In genomic region chr9:21908216-21908615, GRCm38 (mm10) we compare ENCODE assay signal across 26 mouse cellular contexts. TPM values are rescaled to one million over a fixed set of nuclear protein-coding genes. Genes with fewer than 3 reads are reported as not detected.
A peak's percentile ranks its signal among the peaks of the same experiment; 100 is the strongest.
DNase-seq lines count a peak whose midpoint lies in the region; ATAC-seq and TF ChIP-seq lines count a peak whose summit lies in the region.
"Had no signal": no experiment of that assay in that cellular context is flagged by ENCODE, and none has a peak within 500 bp of the region (broad histone marks: within the 10 kb centered on the region; RNA-seq: fewer than 3 reads in every experiment).

No protein-coding gene starts in this region.

- no peaks in the 10 kb centered on the region for H3K9me3 ChIP-seq in forebrain, postnatal 0 days (ENCODE audit: low read length)
- H3K9me3 ChIP-seq: heart, embryonic 10.5 days; heart, embryonic 15.5 days; hindbrain, embryonic 13.5 days; liver, embryonic 15.5 days; lung, embryonic 15.5 days; neural tube, embryonic 12.5 days had no signal

- no peak for TF ChIP-seq POLR2A in thymus, adult 2 months (IDR thresholded peaks at IDR 0.05; ENCODE audit: control insufficient read depth, extremely low read depth, insufficient read depth, low read length, poor library complexity)

- peaks cover 26% of the 10 kb centered on the region for H3K4me1 ChIP-seq in thymus, adult 2 months (replicated peaks; ENCODE audit: control insufficient read depth, insufficient read depth, low read length)
- H3K4me1 ChIP-seq in forebrain, postnatal 0 days (ENCODE audit: insufficient read depth) = no peaks in the 10 kb centered on the region
- H3K4me1 ChIP-seq: heart, embryonic 10.5 days; heart, embryonic 15.5 days; hindbrain, embryonic 13.5 days; liver, embryonic 15.5 days; lung, embryonic 15.5 days; neural tube, embryonic 12.5 days had no signal

- intact Hi-C loops in heart, postnatal 14 days (cut with DNase I) = no loop called here

- H3K9ac ChIP-seq in forebrain, postnatal 0 days = no peak overlapping the region
- H3K9ac ChIP-seq: heart, embryonic 15.5 days; hindbrain, embryonic 13.5 days; liver, embryonic 15.5 days; lung, embryonic 15.5 days; neural tube, embryonic 12.5 days had no signal

- peak overlapping the region; percentile 16; the same call in 1 of the 2 replicates for H3K27ac ChIP-seq in thymus, adult 2 months (ENCODE audit: control insufficient read depth, insufficient read depth, low read length)
- no peak overlapping the region for H3K27ac ChIP-seq in forebrain, postnatal 0 days (ENCODE audit: low read depth, low read length)
- H3K27ac ChIP-seq: heart, embryonic 10.5 days; heart, embryonic 15.5 days; hindbrain, embryonic 13.5 days; lung, embryonic 15.5 days; neural tube, embryonic 12.5 days had no signal

- WGBS in thymus, adult 2 months = 8% methylated on average over 11 of the region's 11 CpGs
- 78% methylated on average over 11 of the region's 11 CpGs for WGBS in forebrain, postnatal 0 days

- no peak for TF ChIP-seq CTCF in thymus, adult 2 months (IDR thresholded peaks at IDR 0.05; ENCODE audit: borderline replicate concordance, control insufficient read depth, extremely low read depth, insufficient read depth, low read length, poor library complexity)
- TF ChIP-seq CTCF in forebrain, postnatal 0 days (IDR thresholded peaks at IDR 0.05; ENCODE audit: low read depth) = no peak

- no peaks in the 10 kb centered on the region for H3K27me3 ChIP-seq in thymus, adult 2 months (ENCODE audit: control insufficient read depth, insufficient read depth, low read length)
- H3K27me3 ChIP-seq in forebrain, postnatal 0 days (ENCODE audit: insufficient read depth, low read length) = no peaks in the 10 kb centered on the region
- H3K27me3 ChIP-seq: heart, embryonic 15.5 days; liver, embryonic 15.5 days; lung, embryonic 15.5 days had no signal

- no peak overlapping the region for H3K4me2 ChIP-seq in forebrain, postnatal 0 days (ENCODE audit: low read depth)
- H3K4me2 ChIP-seq: heart, embryonic 15.5 days; hindbrain, embryonic 13.5 days; liver, embryonic 15.5 days; lung, embryonic 15.5 days; neural tube, embryonic 12.5 days had no signal

- no peaks in the 10 kb centered on the region for H3K36me3 ChIP-seq in thymus, adult 2 months (ENCODE audit: control insufficient read depth, insufficient read depth, low read length)
- peaks cover 23% of the 10 kb centered on the region for H3K36me3 ChIP-seq in forebrain, postnatal 0 days (ENCODE audit: insufficient read depth)
- H3K36me3 ChIP-seq: heart, embryonic 10.5 days; heart, embryonic 15.5 days; liver, embryonic 15.5 days; lung, embryonic 15.5 days; neural tube, embryonic 12.5 days had no signal

- peak; percentile 14 to 26; a peak in 1 of 4 replicates for ATAC-seq in hematopoietic stem cell, adult 5-6 weeks (replicated peaks in 1 of 2; ENCODE audit: insufficient read depth in 1 of 2, low FRiP score in 2 of 2, low TSS enrichment in 1 of 2, low read depth in 1 of 2, poor library complexity in 2 of 2, severe bottlenecking in 2 of 2)
- no peak for ATAC-seq in forebrain, postnatal 0 days
- ATAC-seq: activated CD4-positive, CD25-positive, alpha-beta regulatory T cell, adult 4 months; forebrain, embryonic 16.5 days; intestine, postnatal 0 days; midbrain, embryonic 16.5 days had no signal

- DNase-seq in thymus, adult 2 months = no peak
- no peak for DNase-seq in thymus, postnatal 4 days
- DNase-seq in T-cell, adult 2 months (ENCODE audit: low spot score) = peak; percentile 28
- peak; percentile 54 for DNase-seq in naive thymus-derived CD4-positive, alpha-beta T cell, adult 2 months (ENCODE audit: low read depth)
- no peak for DNase-seq in heart, postnatal 14 days
- DNase-seq in forebrain, postnatal 0 days = no peak
- DNase-seq: adrenal gland, adult 8-10 months; cerebellum, adult 11-12 months; cerebellum, postnatal 10 days; gastrocnemius, postnatal 10 days; heart, postnatal 36 days; kidney, postnatal 14 days; right cerebral cortex, adult 18-20 months; spleen, adult 18-20 months had no signal

- no peak overlapping the region for H3K4me3 ChIP-seq in thymus, adult 2 months (ENCODE audit: control insufficient read depth, insufficient read depth, low read length)
- H3K4me3 ChIP-seq in forebrain, postnatal 0 days (ENCODE audit: low read depth, low read length) = no peak overlapping the region
- H3K4me3 ChIP-seq: erythroblast, embryonic 14.5 days; heart, embryonic 10.5 days; heart, embryonic 15.5 days; hindbrain, embryonic 13.5 days; liver, embryonic 15.5 days; lung, embryonic 15.5 days; neural tube, embryonic 12.5 days had no signal

RNA-seq across cellular contexts. Expression of gene Rab3d, which starts 9.8 kb away (rescaled TPM):
- polyA plus RNA-seq in thymus, adult 2 months (2012; rRNA removed) = 34.9 and 40.3 TPM in 2 replicates
- total RNA-seq in hematopoietic stem cell, adult 5-6 weeks (2017) = 13.5 and 14.6 TPM in 2 replicates
- 1 to 10 TPM; 8.2 to 9.7 TPM for total RNA-seq in heart, postnatal 14 days (2021)
- total RNA-seq in forebrain, postnatal 0 days (2014; rRNA removed) = 23.7 and 26.7 TPM in 2 replicates
- polyA plus RNA-seq in forebrain, postnatal 0 days (2015; fragmentation: Nextera tagmentation; extraction: Ambion mirVana) = 23.0 and 28.7 TPM in 2 replicates

RNA-seq across cellular contexts. Expression of gene Ccdc159, which starts 19.1 kb away (rescaled TPM):
- 1.3 and 1.9 TPM in 2 replicates for polyA plus RNA-seq in thymus, adult 2 months (2012; rRNA removed)
- 0.25 and 0.50 TPM in 2 replicates for total RNA-seq in hematopoietic stem cell, adult 5-6 weeks (2017)
- total RNA-seq in heart, postnatal 14 days (2021) = 1 to 10 TPM; 1.1 to 1.6 TPM
- total RNA-seq in forebrain, postnatal 0 days (2014; rRNA removed) = 8.6 and 13.6 TPM in 2 replicates
- 3.5 and 4.1 TPM in 2 replicates for polyA plus RNA-seq in forebrain, postnatal 0 days (2015; fragmentation: Nextera tagmentation; extraction: Ambion mirVana)
- polyA plus RNA-seq: activated CD4-positive, CD25-positive, alpha-beta regulatory T cell, adult 4 months; erythroblast, embryonic 14.5 days had no signal

RNA-seq across cellular contexts. Expression of gene Tmem205, which starts 19.1 kb away (rescaled TPM):
- 40.0 and 47.7 TPM in 2 replicates for polyA plus RNA-seq in thymus, adult 2 months (2012; rRNA removed)
- 12.7 and 18.1 TPM in 2 replicates for total RNA-seq in hematopoietic stem cell, adult 5-6 weeks (2017)
- 10 to 100 TPM; 22.7 to 27.6 TPM for total RNA-seq in heart, postnatal 14 days (2021)
- 42.0 and 47.1 TPM in 2 replicates for total RNA-seq in forebrain, postnatal 0 days (2014; rRNA removed)
- 52.8 and 65.9 TPM in 2 replicates for polyA plus RNA-seq in forebrain, postnatal 0 days (2015; fragmentation: Nextera tagmentation; extraction: Ambion mirVana)

RNA-seq across cellular contexts. Expression of gene Plppr2, which starts 28.6 kb away (rescaled TPM):
- 3.8 and 5.5 TPM in 2 replicates for polyA plus RNA-seq in thymus, adult 2 months (2012; rRNA removed)
- total RNA-seq in hematopoietic stem cell, adult 5-6 weeks (2017) = 0.15 and 0.25 TPM in 2 replicates
- total RNA-seq in heart, postnatal 14 days (2021) = 1 to 10 TPM; 1.8 to 2.0 TPM
- 97.9 and 108 TPM in 2 replicates for total RNA-seq in forebrain, postnatal 0 days (2014; rRNA removed)
- 122 and 144 TPM in 2 replicates for polyA plus RNA-seq in forebrain, postnatal 0 days (2015; fragmentation: Nextera tagmentation; extraction: Ambion mirVana)

RNA-seq across cellular contexts. Expression of gene Swsap1, which starts 47.3 kb away (rescaled TPM):
- 6.7 and 7.6 TPM in 2 replicates for polyA plus RNA-seq in thymus, adult 2 months (2012; rRNA removed)
- 6.4 and 7.2 TPM in 2 replicates for total RNA-seq in hematopoietic stem cell, adult 5-6 weeks (2017)
- 1 to 10 TPM; 6.1 to 7.0 TPM for total RNA-seq in heart, postnatal 14 days (2021)
- 28.2 and 37.7 TPM in 2 replicates for total RNA-seq in forebrain, postnatal 0 days (2014; rRNA removed)
- 7.0 and 7.3 TPM in 2 replicates for polyA plus RNA-seq in forebrain, postnatal 0 days (2015; fragmentation: Nextera tagmentation; extraction: Ambion mirVana)

Comparison
In these comparisons a context has a peak if more than half of its experiments do, and no peak if none do; other contexts are left out.
1. DNase-seq: peak in T-cell, adult 2 months (single experiment) and naive thymus-derived CD4-positive, alpha-beta T cell, adult 2 months (single experiment); none in thymus, adult 2 months (single experiment), thymus, postnatal 4 days (single experiment), heart, postnatal 14 days (0 of 2) and forebrain, postnatal 0 days (single experiment).